Mouse (Mus musculus): ENCODE measurements at regions not wholly inside any gene's neighbourhood (a gene's known extent, or its start where the extent isn't known, plus 50 kb on each side); places are given as distances from the start of the nearest gene placed in this dataset.

- TF ChIP-seq CTCF (IDR thresholded peaks at IDR 0.05; ENCODE audit: extremely low read depth, insufficient read length, insufficient replicate concordance, low read depth, low read length) (no peak), POLR2A (IDR thresholded peaks at IDR 0.05; ENCODE audit: low read depth, low read length) (no peak)
- Histone ChIP-seq H3K27me3 (ENCODE audit: control insufficient read depth, insufficient read depth, low read length) (no peaks in the 10 kb centered on the region), H3K27ac (ENCODE audit: insufficient read depth, low read depth, low read length) (peak overlapping the region; percentile 76), H3K4me3 (ENCODE audit: low read depth, low read length) (no peak overlapping the region), H3K4me1 (ENCODE audit: control insufficient read depth, insufficient read depth, insufficient read length, low read length) (peaks cover 54% of the 10 kb centered on the region), H3K36me3 (ENCODE audit: control insufficient read depth, insufficient read depth, low read length) (no peaks in the 10 kb centered on the region)
- WGBS = 35% methylated on average over 8 of the region's 8 CpGs
Measured at GRCm38 (mm10) chr2:160223366-160223765, 110.6 kb downstream of the Gm826 start.

GRCm38 (mm10) chr2:160221772-160222171 is 112.2 kb downstream of the Gm826 start:
- 80% methylated on average over 11 of the region's 11 CpGs for WGBS
- peaks cover 46% of the 10 kb centered on the region for H3K4me1 ChIP-seq (ENCODE audit: control insufficient read depth, insufficient read depth, insufficient read length, low read length)
- H3K27ac ChIP-seq (ENCODE audit: insufficient read depth, low read depth, low read length) = peak overlapping the region; percentile 36; the same call in 1 of the 2 replicates
- H3K27me3 ChIP-seq (ENCODE audit: control insufficient read depth, insufficient read depth, low read length) = no peaks in the 10 kb centered on the region
- TF ChIP-seq POLR2A (IDR thresholded peaks at IDR 0.05; ENCODE audit: low read depth, low read length) = no peak
- no peak for TF ChIP-seq CTCF (IDR thresholded peaks at IDR 0.05; ENCODE audit: extremely low read depth, insufficient read length, insufficient replicate concordance, low read depth, low read length)
- H3K4me3 ChIP-seq (ENCODE audit: low read depth, low read length) = no peak overlapping the region
- no peaks in the 10 kb centered on the region for H3K36me3 ChIP-seq (ENCODE audit: control insufficient read depth, insufficient read depth, low read length)

- Histone ChIP-seq H3K4me3 (ENCODE audit: low read depth, low read length) (no peak overlapping the region), H3K27ac (ENCODE audit: insufficient read depth, low read depth, low read length) (no peak overlapping the region), H3K4me1 (ENCODE audit: control insufficient read depth, insufficient read depth, insufficient read length, low read length) (peaks cover 45% of the 10 kb centered on the region), H3K36me3 (ENCODE audit: control insufficient read depth, insufficient read depth, low read length) (no peaks in the 10 kb centered on the region), H3K27me3 (ENCODE audit: control insufficient read depth, insufficient read depth, low read length) (no peaks in the 10 kb centered on the region)
- TF ChIP-seq POLR2A (IDR thresholded peaks at IDR 0.05; ENCODE audit: low read depth, low read length) (no peak), CTCF (IDR thresholded peaks at IDR 0.05; ENCODE audit: extremely low read depth, insufficient read length, insufficient replicate concordance, low read depth, low read length) (no peak)
- WGBS = 12% methylated on average over 7 of the region's 7 CpGs
Measured at GRCm38 (mm10) chr2:160220562-160221021, 113.4 kb downstream of the Gm826 start.

GRCm38 (mm10) chr2:160214032-160214812 is 119.7 kb downstream of the Gm826 start:
- Histone ChIP-seq H3K4me3 (ENCODE audit: low read depth, low read length) (no peak overlapping the region), H3K27ac (ENCODE audit: insufficient read depth, low read depth, low read length) (no peak overlapping the region), H3K36me3 (ENCODE audit: control insufficient read depth, insufficient read depth, low read length) (no peaks in the 10 kb centered on the region), H3K4me1 (ENCODE audit: control insufficient read depth, insufficient read depth, insufficient read length, low read length) (no peaks in the 10 kb centered on the region), H3K27me3 (ENCODE audit: control insufficient read depth, insufficient read depth, low read length) (no peaks in the 10 kb centered on the region)
- TF ChIP-seq CTCF (IDR thresholded peaks at IDR 0.05; ENCODE audit: extremely low read depth, insufficient read length, insufficient replicate concordance, low read depth, low read length) (no peak), POLR2A (IDR thresholded peaks at IDR 0.05; ENCODE audit: low read depth, low read length) (no peak)
- 87% methylated on average over 10 of the region's 10 CpGs for WGBS

GRCm38 (mm10) chr2:160210507-160210906 is 123.5 kb downstream of the Gm826 start:
- Histone ChIP-seq H3K36me3 (ENCODE audit: control insufficient read depth, insufficient read depth, low read length) (no peaks in the 10 kb centered on the region), H3K27ac (ENCODE audit: insufficient read depth, low read depth, low read length) (peak overlapping the region; percentile 16; the same call in 1 of the 2 replicates), H3K4me3 (ENCODE audit: low read depth, low read length) (no peak overlapping the region), H3K27me3 (ENCODE audit: control insufficient read depth, insufficient read depth, low read length) (no peaks in the 10 kb centered on the region), H3K4me1 (ENCODE audit: control insufficient read depth, insufficient read depth, insufficient read length, low read length) (no peaks in the 10 kb centered on the region)
- TF ChIP-seq POLR2A (IDR thresholded peaks at IDR 0.05; ENCODE audit: low read depth, low read length) (no peak), CTCF (IDR thresholded peaks at IDR 0.05; ENCODE audit: extremely low read depth, insufficient read length, insufficient replicate concordance, low read depth, low read length) (no peak)
- WGBS = 64% methylated on average over 3 of the region's 3 CpGs

GRCm38 (mm10) chr2:160209589-160210264 is 124.2 kb downstream of the Gm826 start:
- H3K4me3 ChIP-seq (ENCODE audit: low read depth, low read length) = no peak overlapping the region
- peak overlapping the region; percentile 16; the same call in 1 of the 2 replicates for H3K27ac ChIP-seq (ENCODE audit: insufficient read depth, low read depth, low read length)
- H3K4me1 ChIP-seq (ENCODE audit: control insufficient read depth, insufficient read depth, insufficient read length, low read length) = no peaks in the 10 kb centered on the region
- H3K36me3 ChIP-seq (ENCODE audit: control insufficient read depth, insufficient read depth, low read length) = no peaks in the 10 kb centered on the region
- no peaks in the 10 kb centered on the region for H3K27me3 ChIP-seq (ENCODE audit: control insufficient read depth, insufficient read depth, low read length)
- TF ChIP-seq POLR2A (IDR thresholded peaks at IDR 0.05; ENCODE audit: low read depth, low read length) (no peak), CTCF (IDR thresholded peaks at IDR 0.05; ENCODE audit: extremely low read depth, insufficient read length, insufficient replicate concordance, low read depth, low read length) (no peak)
- 60% methylated on average over 12 of the region's 12 CpGs for WGBS

- Histone ChIP-seq H3K27ac (ENCODE audit: insufficient read depth, low read depth, low read length) (no peak overlapping the region), H3K4me3 (ENCODE audit: low read depth, low read length) (no peak overlapping the region), H3K27me3 (ENCODE audit: control insufficient read depth, insufficient read depth, low read length) (no peaks in the 10 kb centered on the region), H3K4me1 (ENCODE audit: control insufficient read depth, insufficient read depth, insufficient read length, low read length) (no peaks in the 10 kb centered on the region), H3K36me3 (ENCODE audit: control insufficient read depth, insufficient read depth, low read length) (no peaks in the 10 kb centered on the region)
- 66% methylated on average over 3 of the region's 3 CpGs for WGBS
- TF ChIP-seq CTCF (IDR thresholded peaks at IDR 0.05; ENCODE audit: extremely low read depth, insufficient read length, insufficient replicate concordance, low read depth, low read length) (no peak), POLR2A (IDR thresholded peaks at IDR 0.05; ENCODE audit: low read depth, low read length) (no peak)
Measured at GRCm38 (mm10) chr2:160208295-160208694, 125.7 kb downstream of the Gm826 start.
